Mouse (Mus musculus): Measurements from ENCODE around the gene Zrsr1. TPM values are rescaled to one million over a fixed set of nuclear protein-coding genes. Genes with fewer than 3 reads are reported as not detected.

Gene Zrsr1
- total RNA-seq, 2 experiments from 2014 or later: 67.9 to 69.8 TPM

DNA sequence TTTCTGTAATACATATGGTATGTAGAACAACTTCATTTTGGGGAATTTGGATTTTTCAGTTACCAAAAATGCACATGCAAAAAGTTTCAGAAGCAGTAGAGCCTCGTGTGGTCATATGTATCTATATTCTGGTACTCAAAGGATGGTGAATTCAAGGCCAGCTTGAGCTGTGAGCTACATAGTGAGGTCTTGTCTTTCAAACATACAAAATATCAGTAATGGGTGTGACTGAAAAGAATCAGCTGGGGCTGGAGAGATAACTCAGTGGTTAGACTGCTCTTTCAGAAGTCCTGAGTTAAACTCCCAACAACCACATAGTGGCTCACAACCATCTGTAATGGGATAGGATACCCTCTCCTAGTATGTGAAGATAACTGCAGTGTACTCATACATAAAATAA, 26.5 kb downstream of the Zrsr1 start:
- no peak for DNase-seq (ENCODE audit: low spot score in 2 of 2)
- intact Hi-C loops (cut with DNase I): no loop called here

- DNase-seq (ENCODE audit: low spot score in 2 of 2): no peak
- intact Hi-C loops (cut with DNase I): loop anchor here (5.0 kb wide), 1 partner anchor 62 kb away; no protein-coding TSS in a partner anchor
Observed at GRCm38 (mm10) chr11:23005276-23005675, 33.5 kb downstream of the Zrsr1 start.

DNA sequence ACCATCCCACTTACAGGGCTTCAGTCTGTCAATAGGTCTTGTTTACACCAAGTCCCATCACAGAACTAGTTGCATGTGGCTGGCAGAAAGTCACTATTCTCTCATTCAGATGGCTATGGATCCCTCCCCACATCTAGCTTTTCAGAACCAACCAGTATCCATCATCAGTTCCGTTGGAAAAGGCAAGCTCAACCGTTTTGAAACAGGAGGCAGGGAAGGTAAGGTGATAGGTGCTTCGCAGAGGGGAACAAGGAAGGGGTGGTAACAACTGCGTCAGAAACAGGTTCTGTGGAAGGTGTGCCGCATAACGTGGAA, 35.3 kb downstream of the Zrsr1 start:
- DNase-seq (ENCODE audit: low spot score in 2 of 2): no peak
- intact Hi-C loops (cut with DNase I): loop anchor here (1.0 to 5.0 kb wide), 2 partner anchors 60 to 248 kb away; no protein-coding TSS in a partner anchor

GRCm38 (mm10) chr11:23007481-23008180, 35.8 kb downstream of the Zrsr1 start, which contains the start of gene Fam161a:
Gene Fam161a (plus strand): TSS chr11:23007531.
- intact Hi-C loops (cut with DNase I): loop anchor here (1.0 to 5.0 kb wide), 2 partner anchors 60 to 248 kb away; no protein-coding TSS in a partner anchor
- DNase-seq (ENCODE audit: low spot score in 2 of 2): peak; percentile 66 to 75

DNA sequence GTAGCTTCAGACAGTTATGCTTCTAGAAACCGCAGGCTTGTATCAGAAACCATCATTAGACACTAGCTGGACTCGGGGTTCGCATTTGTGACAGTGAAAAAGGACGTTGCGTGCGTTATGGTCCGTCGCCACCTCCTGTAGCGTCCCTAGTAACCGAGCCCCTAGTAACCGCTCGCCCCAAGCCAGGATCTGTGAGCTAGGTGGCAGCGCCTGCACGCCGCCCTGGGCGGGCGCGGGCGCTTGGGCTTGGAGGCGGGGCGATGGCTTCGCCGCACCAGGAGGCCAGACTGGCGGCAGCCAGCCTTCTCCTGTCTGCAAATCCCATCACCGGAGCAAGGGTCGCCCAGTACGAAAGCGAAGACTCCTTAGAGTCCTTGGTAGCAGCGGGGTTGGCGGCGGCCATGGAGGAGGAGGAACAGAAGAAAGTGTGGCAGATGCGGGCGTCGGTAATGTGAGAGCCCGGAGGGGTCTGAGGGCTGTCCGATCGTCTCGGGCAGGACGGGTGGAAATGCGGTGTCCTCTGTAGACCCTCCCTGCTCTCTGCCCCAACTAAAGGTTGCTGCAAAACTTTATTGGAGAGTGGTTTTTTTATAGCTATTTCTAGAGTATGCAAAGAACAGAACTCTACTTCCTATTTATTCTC, 36.5 kb downstream of the Zrsr1 start:
- DNase-seq (ENCODE audit: low spot score in 2 of 2): peak; percentile 78 to 84
- intact Hi-C loops (cut with DNase I): loop anchor here (5.0 kb wide), 1 partner anchor 59 kb away; no protein-coding TSS in a partner anchor

DNA sequence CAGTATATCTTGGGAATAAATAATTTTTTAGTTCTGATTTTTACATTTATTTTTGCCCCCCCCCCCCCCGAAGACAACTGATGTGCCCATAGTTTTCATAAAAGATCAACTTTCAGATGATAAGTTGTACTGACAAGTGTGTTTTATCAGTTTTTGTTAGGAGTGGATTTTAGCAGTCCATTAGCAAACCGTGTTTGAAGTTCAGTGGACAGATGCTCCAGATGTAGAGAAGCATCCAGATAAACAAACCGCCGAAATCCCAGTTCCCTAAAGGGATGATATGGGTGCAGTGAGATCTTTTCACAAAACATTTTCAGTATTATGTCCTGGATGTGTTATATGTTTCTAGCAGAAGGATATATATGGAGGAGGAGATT, 37.0 kb downstream of the Zrsr1 start:
- DNase-seq (ENCODE audit: low spot score in 2 of 2): no peak
- intact Hi-C loops (cut with DNase I): loop anchor here (5.0 kb wide), 1 partner anchor 58 kb away; no protein-coding TSS in a partner anchor

DNA sequence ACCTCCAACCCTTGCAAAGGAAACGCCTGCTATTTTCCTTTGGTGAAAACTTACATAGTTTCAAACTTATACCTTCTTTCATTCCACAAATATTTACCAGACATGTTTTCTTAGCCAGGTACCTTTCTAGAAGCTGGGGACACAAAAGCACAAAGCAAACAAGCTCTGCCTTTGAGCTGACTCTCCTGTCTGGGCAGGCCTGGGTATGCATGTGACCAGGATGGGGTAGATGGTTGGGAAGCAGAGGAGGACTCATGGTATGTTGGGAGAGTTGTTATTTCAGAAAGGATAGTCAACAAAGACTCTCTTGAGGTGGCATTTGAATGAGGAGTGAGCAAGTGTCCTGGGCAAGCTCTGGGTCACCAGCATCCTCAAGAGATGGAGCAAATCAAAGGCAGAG, 41.3 kb downstream of the Zrsr1 start:
- no peak for DNase-seq (ENCODE audit: low spot score in 2 of 2)
- intact Hi-C loops (cut with DNase I): no loop called here

DNA sequence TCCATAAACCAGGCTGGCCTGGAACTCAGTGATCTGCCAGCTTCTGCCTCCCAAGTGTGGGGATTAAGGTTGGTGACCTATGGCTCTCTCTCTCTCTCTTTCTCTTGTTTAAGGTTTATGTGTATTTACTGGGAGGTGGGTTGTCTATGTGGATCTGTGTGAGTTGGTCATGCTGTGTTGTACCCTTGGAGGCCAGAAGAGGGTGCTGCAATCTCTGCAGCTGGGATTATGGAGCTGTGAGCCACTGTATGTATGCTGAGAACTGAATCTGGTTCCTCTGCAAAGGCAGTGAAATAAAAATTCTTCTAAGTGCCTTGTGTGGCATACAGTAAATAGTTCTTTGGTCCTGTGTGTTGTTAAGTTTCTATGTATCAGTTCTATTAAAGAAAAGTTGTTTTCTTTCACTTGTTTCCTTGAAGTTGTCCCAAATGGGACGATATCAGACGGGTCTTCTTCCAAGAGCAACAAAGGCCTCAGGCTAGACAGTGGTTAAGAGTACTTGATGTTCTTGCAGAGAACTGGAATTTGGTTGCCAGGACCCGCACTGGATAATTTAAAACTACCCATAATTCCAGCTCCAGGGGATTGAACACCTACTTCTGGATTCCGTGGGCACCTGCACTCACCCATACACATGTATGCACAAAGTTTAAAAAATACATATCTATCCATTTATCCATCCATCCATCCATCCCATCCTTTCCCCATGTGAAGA, 41.9 kb downstream of the Zrsr1 start:
- no peak for DNase-seq (ENCODE audit: low spot score in 2 of 2)
- intact Hi-C loops (cut with DNase I): no loop called here

DNA sequence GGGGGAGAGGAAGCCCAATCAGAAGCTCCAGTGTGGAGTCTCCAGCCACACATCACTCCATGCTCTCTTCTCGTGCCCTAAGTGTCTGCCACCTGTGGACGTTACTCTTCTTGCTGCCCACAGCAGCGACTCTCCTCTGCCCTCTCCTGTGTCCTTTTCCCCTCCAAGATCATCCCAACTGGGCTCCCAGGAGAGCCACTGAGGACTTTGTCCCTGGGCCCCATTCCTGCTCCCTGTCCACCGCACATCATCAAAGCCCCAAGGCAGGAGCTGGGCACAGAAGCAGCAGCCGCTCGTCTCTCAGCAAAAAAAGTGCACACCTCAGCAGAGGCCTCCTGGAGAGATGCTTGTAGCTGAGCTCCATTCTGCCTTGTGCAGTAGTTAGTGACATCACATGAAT, 43.2 kb downstream of the Zrsr1 start:
- no peak for DNase-seq (ENCODE audit: low spot score in 2 of 2)
- intact Hi-C loops (cut with DNase I): no loop called here

- no peak for DNase-seq (ENCODE audit: low spot score in 2 of 2)
- intact Hi-C loops (cut with DNase I): no loop called here
Observed at GRCm38 (mm10) chr11:23017943-23018342, 46.1 kb downstream of the Zrsr1 start.

GRCm38 (mm10) chr11:23020116-23020770, 48.4 kb downstream of the Zrsr1 start:
- no peak for DNase-seq (ENCODE audit: low spot score in 2 of 2)
- intact Hi-C loops (cut with DNase I): no loop called here

DNA sequence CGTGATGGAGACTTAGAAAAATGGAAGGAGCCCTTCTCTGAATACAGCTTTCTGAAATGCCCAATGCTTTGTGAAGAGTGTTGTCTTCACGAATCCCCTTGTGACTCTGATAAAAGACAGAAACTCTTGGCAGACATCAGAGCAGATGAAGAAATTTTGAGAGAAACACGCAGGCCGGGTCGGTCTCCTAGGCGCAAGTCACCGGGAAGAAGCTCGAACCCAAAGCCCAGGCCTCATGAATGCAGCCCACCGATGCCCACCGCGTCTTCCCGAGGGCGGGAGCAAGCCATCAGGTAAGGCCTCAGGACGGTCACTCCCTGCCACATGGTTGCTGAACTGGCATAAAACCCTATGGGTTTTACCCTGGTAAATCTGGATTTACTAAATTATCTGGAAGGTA, 49.0 kb downstream of the Zrsr1 start:
- intact Hi-C loops (cut with DNase I): no loop called here
- no peak for DNase-seq (ENCODE audit: low spot score in 2 of 2)

- intact Hi-C loops (cut with DNase I): no loop called here
Observed at GRCm38 (mm10) chr11:23023155-23023554, 51.4 kb downstream of the Zrsr1 start.

DNA sequence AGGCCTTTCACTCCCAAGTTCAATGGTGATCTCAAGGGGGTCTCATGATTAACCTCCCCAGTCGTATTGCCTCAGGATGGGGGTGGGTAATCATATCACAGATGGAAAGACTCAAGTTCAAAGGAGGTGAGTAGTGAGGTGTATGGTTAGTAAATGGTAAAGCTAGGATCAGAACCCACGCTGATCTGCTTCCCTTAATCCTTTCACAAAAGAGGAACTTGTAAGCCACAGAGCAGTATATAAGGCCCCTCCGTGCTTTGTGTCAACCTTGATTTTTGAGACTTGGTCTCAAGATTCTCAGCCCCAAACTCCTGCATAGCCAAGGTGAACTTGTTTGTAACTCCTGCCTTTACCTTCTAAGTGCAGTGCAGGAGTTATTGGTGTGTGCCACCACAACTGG, 52.4 kb downstream of the Zrsr1 start:
- intact Hi-C loops (cut with DNase I): no loop called here
- DNase-seq (ENCODE audit: low spot score in 2 of 2): no peak

More at GRCm38 (mm10) chr11:23023155-23023554, 51.4 kb downstream of the Zrsr1 start:
- DNase-seq (ENCODE audit: low spot score in 2 of 2): no peak

Other genes with a start within 250 kb of the Zrsr1 start
- 10 to 100 TPM; 14.1 to 15.9 TPM for gene B3gnt2, start 111.0 kb upstream of the Zrsr1 start, total RNA-seq (2021)
- gene Gm28048, start 10.1 kb downstream of the Zrsr1 start, total RNA-seq (2021): 10 to 100 TPM in 1 of 2 experiments, 1 to 10 TPM in 1; 8.7 to 13.7 TPM
- 10 to 100 TPM; 38.8 to 44.6 TPM for gene Commd1, start 10.4 kb downstream of the Zrsr1 start, total RNA-seq (2021)
- 100 to 1,000 TPM in 1 of 2 experiments, 10 to 100 TPM in 1; 99.1 to 110 TPM for gene Cct4, start 18.5 kb downstream of the Zrsr1 start, total RNA-seq (2021)
- gene Fam161a, start 35.5 kb downstream of the Zrsr1 start, total RNA-seq (2021): 1 to 10 TPM; 2.6 to 4.4 TPM